Comparison of ENCODE assay signal across 12 mouse cellular contexts in genomic region chr10:69720452-69720851, GRCm38 (mm10).
DNase-seq lines count a peak whose midpoint lies in the region.
"Had no signal": no experiment of that assay in that cellular context is flagged by ENCODE, and none has a peak within 500 bp of the region (broad histone marks: within the 10 kb centered on the region; RNA-seq: fewer than 3 reads in every experiment).

No protein-coding gene starts in this region.

- H3K4me3 ChIP-seq in midbrain, embryonic 10.5 days = no peak overlapping the region

- no peaks in the 10 kb centered on the region for H3K36me3 ChIP-seq in midbrain, embryonic 10.5 days
- H3K36me3 ChIP-seq: G1E had no signal

- peak; percentile 21 for DNase-seq in embryo, embryonic 10 days (ENCODE audit: low spot score)
- DNase-seq in embryo, embryonic 9.5 days (ENCODE audit: extremely low spot score) = no peak
- DNase-seq in retina, postnatal 1 day = peak; percentile 57
- no peak for DNase-seq in retina, embryonic 14.5 days (ENCODE audit: low spot score)
- DNase-seq in midbrain, embryonic 10.5 days (ENCODE audit: low spot score) = peak; percentile 15
- DNase-seq in right cerebral cortex, adult 2 months (ENCODE audit: low spot score in 2 of 2) = no peak
- DNase-seq in spleen, adult 18-20 months = no peak
- no peak for DNase-seq in natural killer cell, adult 2 months (ENCODE audit: low spot score in 2 of 2)
- DNase-seq: layer of hippocampus, postnatal 36 days; lung, postnatal 14 days; thymus, postnatal 14 days had no signal

- WGBS in midbrain, embryonic 10.5 days = 37% methylated on average over 10 of the region's 10 CpGs

- no peaks in the 10 kb centered on the region for H3K9me3 ChIP-seq in midbrain, embryonic 10.5 days (replicated peaks)

- H3K27me3 ChIP-seq in midbrain, embryonic 10.5 days (ENCODE audit: low read depth, poor library complexity, severe bottlenecking) = peaks cover 21% of the 10 kb centered on the region

- peaks cover 30% of the 10 kb centered on the region for H3K4me1 ChIP-seq in midbrain, embryonic 10.5 days

- H3K27ac ChIP-seq in midbrain, embryonic 10.5 days (replicated peaks) = 0 out of 2 replicates have a peak overlapping the region, but pooled peaks have one; percentile 33

Comparison
In these comparisons a context has a peak if more than half of its experiments do, and no peak if none do; other contexts are left out.
1. DNase-seq: peak in embryo, embryonic 10 days (single experiment), retina, postnatal 1 day (single experiment) and midbrain, embryonic 10.5 days (single experiment); none in embryo, embryonic 9.5 days (single experiment), retina, embryonic 14.5 days (single experiment), right cerebral cortex, adult 2 months (0 of 2), spleen, adult 18-20 months (0 of 2) and natural killer cell, adult 2 months (0 of 2).